Mouse (Mus musculus) cortical plate, adult 2 months (tissue): ENCODE data around the gene Smndc1. TPM values are rescaled to one million over a fixed set of nuclear protein-coding genes. Genes with fewer than 3 reads are reported as not detected.

Experiments
- H3K27ac ChIP-seq: fragments of 200-500 bp; 2 replicates; pipeline ENCODE4 v1.5.1; 2012; ENCODE audit warnings: low read length, control low read depth, inconsistent platforms; ENCODE audit not compliant: insufficient read depth
- H3K4me1 ChIP-seq: fragments of 200-500 bp; 2 replicates; pipeline ENCODE4 v1.6.1; 2011; ENCODE audit warnings: low read length; ENCODE audit not compliant: control insufficient read depth, insufficient read depth
- H3K4me3 ChIP-seq: fragments of 200-500 bp; 2 replicates; pipeline ENCODE4 v1.5.1; 2011; ENCODE audit warnings: mild to moderate bottlenecking, low read length, control low read depth; ENCODE audit not compliant: insufficient read depth
- CTCF ChIP-seq: fragments of 200-500 bp; IDR thresholded peaks from 2 replicates; pipeline ENCODE4 v1.5.1; 2011; ENCODE audit warnings: mild to moderate bottlenecking, control low read depth, low read length; ENCODE audit not compliant: insufficient read depth; ENCODE audit errors: extremely low read depth
- POLR2A ChIP-seq: fragments of 200-500 bp; IDR thresholded peaks from 2 replicates; pipeline ENCODE4 v1.6.1; 2011; ENCODE audit warnings: mild to moderate bottlenecking, low read length, control low read depth; ENCODE audit not compliant: insufficient read depth; ENCODE audit errors: extremely low read depth
- polyA plus RNA-seq: library from polyadenylated mRNA; depleted of rRNA; stranded (reverse); fragments of >200 nt; gene quantifications from 2 replicates; pipeline ENCODE4 v1.2.3, GENCODE M21; 2012

Gene Smndc1
- polyA plus RNA-seq, 1 experiment, result 19.9 TPM

DNA sequence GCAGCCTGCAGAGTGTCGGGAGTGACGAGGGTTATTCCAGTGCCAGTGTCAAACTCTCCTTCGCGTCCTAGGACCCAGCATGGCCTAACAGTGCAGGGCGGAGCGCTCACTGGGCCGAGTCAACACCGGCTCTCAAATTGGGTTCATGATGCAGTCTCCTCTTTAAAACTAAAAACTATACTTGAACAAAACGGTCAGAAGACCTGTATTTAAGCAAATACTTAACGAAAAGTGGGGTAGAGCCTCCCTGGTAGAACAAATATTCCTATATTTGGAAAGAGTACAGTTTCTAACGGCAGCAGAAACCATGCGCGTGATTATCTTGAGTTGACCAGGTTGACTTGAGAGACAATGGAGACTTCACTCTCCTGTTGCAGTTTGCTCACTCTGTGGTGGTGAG, 18.7 kb downstream of the Smndc1 start, which contains the start of gene Gm10197:
Gene Gm10197, minus strand, starts transcription at position 101 of the 400 bp plus-strand sequence.
- no peak within 1 kb of the TSS for H3K27ac ChIP-seq
- H3K4me1 ChIP-seq, result no peaks in the 10 kb centered on the region; the same call in 1 of the 2 replicates
- H3K4me3 ChIP-seq, result no peak within 1 kb of the TSS
- TF ChIP-seq CTCF (no peak), POLR2A (no peak)

GRCm38 (mm10) chr19:53370233-53370632, 20.1 kb downstream of the Smndc1 start:
- no peak overlapping the region for H3K27ac ChIP-seq
- no peak overlapping the region for H3K4me3 ChIP-seq
- TF ChIP-seq POLR2A (no peak), CTCF (no peak)
- H3K4me1 ChIP-seq, result peaks cover 6% of the 10 kb centered on the region; the same call in 1 of the 2 replicates

- TF ChIP-seq CTCF, result peak; percentile 87
- TF ChIP-seq POLR2A, result no peak
- H3K27ac ChIP-seq, result no peak overlapping the region
- H3K4me3 ChIP-seq, result no peak overlapping the region
- H3K4me1 ChIP-seq, result peaks cover 6% of the 10 kb centered on the region; the same call in 1 of the 2 replicates
Measured at GRCm38 (mm10) chr19:53369469-53370043, 20.8 kb downstream of the Smndc1 start.

- no peak overlapping the region for H3K4me3 ChIP-seq
- no peak for TF ChIP-seq POLR2A
- TF ChIP-seq CTCF, result no peak
- H3K4me1 ChIP-seq, result peaks cover 8% of the 10 kb centered on the region; the same call in 1 of the 2 replicates
- no peak overlapping the region for H3K27ac ChIP-seq
Measured at GRCm38 (mm10) chr19:53366881-53367280, 23.5 kb downstream of the Smndc1 start.

DNA sequence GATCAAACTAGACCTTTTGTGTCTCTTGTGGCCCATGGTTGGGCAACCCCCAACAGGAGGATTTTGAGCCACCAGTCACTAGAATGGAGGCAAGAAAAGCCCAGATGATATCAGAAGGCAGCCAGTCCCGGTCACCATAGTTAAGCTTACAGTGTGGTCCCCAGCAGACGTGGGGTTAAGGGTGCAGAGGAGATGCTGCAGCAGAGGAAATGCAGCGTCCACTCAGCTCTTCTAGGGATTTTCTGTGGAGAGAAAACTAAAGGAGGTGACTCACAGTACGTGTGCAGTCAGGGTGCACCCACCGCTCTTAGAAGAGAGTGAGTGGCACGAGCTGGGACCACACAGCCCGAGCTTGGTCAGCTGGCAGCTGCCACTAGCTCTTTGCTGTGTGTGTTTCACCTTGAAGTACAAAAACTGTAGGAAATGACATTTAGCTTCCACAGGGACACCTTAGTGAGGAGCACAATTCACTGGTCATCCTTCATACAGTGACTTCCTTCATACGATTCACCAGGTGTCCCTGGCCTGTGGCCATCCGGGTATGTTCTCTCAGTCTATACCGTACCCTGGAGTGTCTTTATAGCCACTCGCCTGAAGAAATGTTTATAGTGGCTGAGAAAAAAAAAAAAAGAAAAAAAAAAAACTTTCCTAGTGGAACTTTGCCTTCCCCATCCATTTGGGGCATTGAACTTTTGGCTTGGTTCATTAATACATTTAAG, 24.2 kb downstream of the Smndc1 start:
- H3K27ac ChIP-seq, result peak overlapping the region; percentile 53
- TF ChIP-seq CTCF (no peak), POLR2A (no peak)

DNA sequence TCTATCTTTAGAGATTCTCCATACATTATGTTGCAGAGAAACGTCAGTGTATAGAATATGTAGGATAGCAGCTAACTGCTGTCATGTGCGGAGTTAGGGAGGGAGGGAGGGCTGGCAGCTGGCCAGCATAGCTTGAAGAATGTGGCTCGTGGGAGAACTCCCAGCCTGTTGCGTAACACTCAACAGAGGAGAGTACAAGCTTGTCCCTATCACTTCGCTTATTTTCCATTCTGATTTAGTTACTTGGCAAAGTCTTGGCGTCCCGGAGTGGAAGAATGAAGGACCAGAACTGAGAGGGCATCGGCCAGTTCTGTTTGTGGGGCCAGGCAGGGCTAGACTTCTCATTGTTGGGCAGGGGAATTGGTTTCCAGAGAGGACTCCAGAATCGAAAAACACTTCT, 25.4 kb downstream of the Smndc1 start:
- Histone ChIP-seq H3K27ac (no peak overlapping the region; the same call in 1 of the 2 replicates), H3K4me3 (no peak overlapping the region), H3K4me1 (peaks cover 11% of the 10 kb centered on the region; the same call in 1 of the 2 replicates)
- TF ChIP-seq POLR2A (no peak), CTCF (no peak)

More for the DNA sequence above, 24.2 kb downstream of the Smndc1 start:
- Histone ChIP-seq H3K4me3 (no peak overlapping the region), H3K4me1 (peaks cover 8% of the 10 kb centered on the region; the same call in 1 of the 2 replicates)

- no peak overlapping the region for H3K4me3 ChIP-seq
- TF ChIP-seq CTCF (no peak), POLR2A (no peak)
- no peak overlapping the region for H3K27ac ChIP-seq
- peaks cover 11% of the 10 kb centered on the region; the same call in 1 of the 2 replicates for H3K4me1 ChIP-seq
Measured at GRCm38 (mm10) chr19:53364551-53364950, 25.8 kb downstream of the Smndc1 start.

DNA sequence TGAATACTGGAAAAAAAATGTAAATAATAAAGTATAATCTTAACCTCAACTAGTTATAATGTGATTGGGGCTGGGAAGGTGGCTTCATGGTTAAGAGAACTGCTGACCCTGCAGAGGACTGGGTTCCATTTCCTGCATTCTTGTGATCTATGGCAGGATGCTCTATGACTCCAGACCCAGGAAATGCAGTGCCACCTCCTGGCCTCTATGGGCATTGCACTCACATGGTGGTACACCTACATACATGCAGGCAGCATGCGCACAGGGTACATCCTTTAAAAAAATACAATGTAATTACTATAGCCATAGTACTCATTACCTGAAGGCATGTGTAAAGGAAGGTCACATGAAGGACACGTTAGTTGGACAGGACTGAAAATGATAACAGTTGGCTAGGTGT, 27.4 kb downstream of the Smndc1 start:
- Histone ChIP-seq H3K4me1 (peaks cover 15% of the 10 kb centered on the region; the same call in 1 of the 2 replicates), H3K27ac (no peak overlapping the region), H3K4me3 (no peak overlapping the region)
- TF ChIP-seq POLR2A, result no peak
- peak; percentile 46 for TF ChIP-seq CTCF

- no peak overlapping the region for H3K4me3 ChIP-seq
Measured at GRCm38 (mm10) chr19:53360265-53360958, 30.0 kb downstream of the Smndc1 start.

More at GRCm38 (mm10) chr19:53360265-53360958, 30.0 kb downstream of the Smndc1 start:
- peak overlapping the region; percentile 91 for H3K27ac ChIP-seq
- H3K4me1 ChIP-seq, result peaks cover 9% of the 10 kb centered on the region; the same call in 1 of the 2 replicates
- TF ChIP-seq CTCF (no peak), POLR2A (no peak)
